Mouse (Mus musculus) small intestine, adult 2 months (tissue): ENCODE measurements around the gene Ngf. TPM values are rescaled to one million over a fixed set of nuclear protein-coding genes. Genes with fewer than 3 reads are reported as not detected.

Experiments
- H3K27ac ChIP-seq: fragments of 200-500 bp; 2 replicates; pipeline ENCODE4 v1.5.1; 2012; ENCODE audit warnings: low read depth, low read length, control low read depth, inconsistent platforms; ENCODE audit not compliant: insufficient read depth
- H3K27me3 ChIP-seq: fragments of 200-500 bp; 2 replicates; pipeline ENCODE4 v1.6.1; 2012; ENCODE audit warnings: mild to moderate bottlenecking, moderate library complexity, low read length, inconsistent platforms; ENCODE audit not compliant: control insufficient read depth, insufficient read depth
- H3K36me3 ChIP-seq: fragments of 200-500 bp; 2 replicates; pipeline ENCODE4 v1.6.1; 2012; ENCODE audit warnings: mild to moderate bottlenecking, low read length, control low read depth, inconsistent platforms; ENCODE audit not compliant: control insufficient read depth, insufficient read depth
- H3K4me1 ChIP-seq: fragments of 200-500 bp; 2 replicates; pipeline ENCODE4 v1.6.1; 2012; ENCODE audit warnings: low read length, inconsistent platforms, mixed read lengths; ENCODE audit not compliant: control insufficient read depth, insufficient read depth, insufficient read length
- H3K4me3 ChIP-seq: fragments of 200-500 bp; 2 replicates; pipeline ENCODE4 v1.5.1; 2012; ENCODE audit warnings: low read depth, mild to moderate bottlenecking, control low read depth, inconsistent platforms, low read length, moderate library complexity
- CTCF ChIP-seq: fragments of 200-500 bp; IDR thresholded peaks from 2 replicates; pipeline ENCODE4 v1.5.1; 2012; ENCODE audit warnings: low read depth, mild to moderate bottlenecking, control low read depth, inconsistent platforms, low read length, moderate library complexity, mixed read lengths; ENCODE audit not compliant: insufficient replicate concordance, insufficient read length; ENCODE audit errors: extremely low read depth
- POLR2A ChIP-seq: fragments of 200-500 bp; IDR thresholded peaks from 2 replicates; pipeline ENCODE4 v1.6.1; 2012; ENCODE audit warnings: low read depth, mild to moderate bottlenecking, control low read depth, inconsistent platforms, low read length, moderate library complexity
- WGBS: fragments of 180-500 bp; shearing (Covaris S2); methylation state at CpG from one replicate; pipeline ENCODE4 v1.1.7; 2018; 5-methylcytosine and 5-hydroxymethylcytosine counted together
- polyA plus RNA-seq: library from polyadenylated mRNA; depleted of rRNA; stranded (reverse); fragments of >200 nt; gene quantifications from 2 replicates; pipeline ENCODE4 v1.2.3, GENCODE M21; 2012

The Ngf gene
- polyA plus RNA-seq, 1 experiment: 2.1 TPM

DNA sequence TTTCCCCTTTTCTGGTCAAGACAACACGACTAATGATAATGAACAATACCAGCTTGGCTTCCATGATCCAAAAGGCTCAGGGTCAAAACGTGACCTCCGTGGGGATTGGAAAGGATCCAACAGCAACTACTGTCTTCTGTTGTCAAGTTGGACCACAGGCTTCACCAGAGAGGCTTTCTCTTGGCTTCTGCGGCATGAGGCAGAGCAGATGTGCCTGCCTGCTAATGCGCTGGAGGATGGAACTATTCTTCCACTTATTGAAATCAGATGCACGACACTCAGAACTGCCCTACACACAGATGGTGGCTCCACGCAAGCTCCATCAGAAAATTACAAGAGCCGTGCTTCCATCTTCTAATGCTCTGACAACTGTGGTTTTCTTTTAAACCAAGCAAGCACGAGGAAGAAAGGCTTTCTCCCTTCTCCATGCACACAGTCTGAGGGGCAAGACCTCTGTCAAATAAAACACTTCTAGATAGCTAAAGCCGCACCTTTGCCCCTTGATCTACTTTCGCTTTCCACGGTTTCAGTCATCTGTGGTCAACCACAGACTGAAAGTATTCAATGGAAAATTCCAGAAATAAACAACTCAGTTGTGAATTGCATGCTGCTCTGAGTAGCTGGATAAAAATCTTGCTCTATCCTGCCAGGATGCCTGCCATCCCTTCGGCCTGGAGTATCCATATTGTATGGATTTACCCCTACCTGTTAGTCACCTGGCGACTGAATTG lies 20.8 kb downstream of the Ngf start:
- Histone ChIP-seq H3K36me3 (no peaks in the 10 kb centered on the region), H3K27ac (no peak overlapping the region; the same call in 1 of the 2 replicates), H3K4me3 (no peak overlapping the region; the same call in 1 of the 2 replicates), H3K27me3 (no peaks in the 10 kb centered on the region), H3K4me1 (peaks cover 6% of the 10 kb centered on the region; the same call in 1 of the 2 replicates)
- 29% methylated on average over 14 of the region's 14 CpGs for WGBS
- TF ChIP-seq POLR2A (no peak), CTCF (no peak)

DNA sequence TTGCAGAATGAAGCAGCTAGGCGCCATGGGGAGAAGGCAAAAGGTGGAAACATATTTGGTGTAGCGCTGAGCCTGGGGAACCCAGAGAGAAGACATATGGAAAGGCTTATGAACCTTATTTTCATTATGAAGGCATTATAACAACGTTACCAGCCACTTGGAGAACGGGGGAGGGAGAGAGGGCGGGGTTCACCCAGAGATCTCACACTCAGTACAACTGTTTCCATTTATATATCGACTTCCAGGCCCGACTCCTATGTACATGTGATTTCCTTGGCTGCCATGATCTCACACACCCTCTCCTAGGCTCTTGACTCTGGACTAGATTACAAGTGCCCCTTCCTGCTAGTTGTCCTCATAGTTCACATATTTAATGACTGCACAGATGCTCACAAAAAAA lies 28.4 kb downstream of the Ngf start:
- Histone ChIP-seq H3K27me3 (no peaks in the 10 kb centered on the region; the same call in 1 of the 2 replicates), H3K4me1 (no peaks in the 10 kb centered on the region), H3K4me3 (no peak overlapping the region), H3K27ac (no peak overlapping the region), H3K36me3 (no peaks in the 10 kb centered on the region)
- TF ChIP-seq CTCF: no peak
- no peak for TF ChIP-seq POLR2A
- WGBS: 73% methylated on average over 7 of the region's 7 CpGs

DNA sequence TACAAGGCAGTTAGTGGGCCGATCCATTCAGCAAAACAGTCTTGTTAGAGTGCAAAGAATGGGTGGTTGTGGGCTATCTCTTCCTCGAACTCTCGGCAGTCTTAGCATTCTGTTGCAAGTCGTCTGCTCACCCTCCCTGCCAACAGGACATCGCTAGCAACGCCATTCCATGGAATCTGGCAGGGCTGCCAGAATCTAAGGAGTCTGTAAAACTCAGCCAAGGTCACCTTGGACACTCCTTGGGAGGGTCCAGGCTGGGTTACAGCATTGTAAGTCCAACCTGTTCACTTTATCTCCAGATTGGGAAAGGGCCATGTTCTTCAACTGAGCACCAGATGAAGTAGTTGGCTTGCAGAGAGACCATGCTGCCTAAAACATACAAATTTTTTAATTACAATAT lies 29.2 kb downstream of the Ngf start:
- Histone ChIP-seq H3K27me3 (no peaks in the 10 kb centered on the region; the same call in 1 of the 2 replicates), H3K4me3 (no peak overlapping the region), H3K36me3 (no peaks in the 10 kb centered on the region), H3K4me1 (no peaks in the 10 kb centered on the region), H3K27ac (no peak overlapping the region)
- TF ChIP-seq CTCF (no peak), POLR2A (no peak)
- 74% methylated on average over 6 of the region's 6 CpGs for WGBS

DNA sequence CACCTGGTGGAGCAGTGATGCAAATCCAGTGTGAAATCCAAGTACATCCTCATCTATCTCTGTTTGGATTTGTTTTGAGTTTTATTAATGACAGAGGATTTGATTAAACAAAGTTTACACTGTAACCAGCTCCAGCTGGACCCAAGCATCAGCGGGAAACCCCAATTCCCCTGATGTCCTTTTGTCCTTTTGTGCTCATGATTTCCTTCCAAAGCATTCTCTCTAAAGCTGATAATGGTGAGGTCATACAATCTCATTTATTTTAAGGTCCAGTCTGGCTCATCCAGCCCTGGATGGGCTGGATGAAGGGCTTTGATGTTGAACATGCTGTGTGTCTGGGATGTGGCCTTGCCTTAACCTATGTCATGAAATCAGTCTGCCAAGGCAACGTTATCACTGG lies 30.3 kb downstream of the Ngf start:
- TF ChIP-seq CTCF (no peak), POLR2A (no peak)
- no peaks in the 10 kb centered on the region for H3K4me1 ChIP-seq
- H3K27me3 ChIP-seq: no peaks in the 10 kb centered on the region; the same call in 1 of the 2 replicates
- H3K4me3 ChIP-seq: no peak overlapping the region
- WGBS: 80% methylated on average over 2 of the region's 2 CpGs
- no peaks in the 10 kb centered on the region for H3K36me3 ChIP-seq
- H3K27ac ChIP-seq: no peak overlapping the region

DNA sequence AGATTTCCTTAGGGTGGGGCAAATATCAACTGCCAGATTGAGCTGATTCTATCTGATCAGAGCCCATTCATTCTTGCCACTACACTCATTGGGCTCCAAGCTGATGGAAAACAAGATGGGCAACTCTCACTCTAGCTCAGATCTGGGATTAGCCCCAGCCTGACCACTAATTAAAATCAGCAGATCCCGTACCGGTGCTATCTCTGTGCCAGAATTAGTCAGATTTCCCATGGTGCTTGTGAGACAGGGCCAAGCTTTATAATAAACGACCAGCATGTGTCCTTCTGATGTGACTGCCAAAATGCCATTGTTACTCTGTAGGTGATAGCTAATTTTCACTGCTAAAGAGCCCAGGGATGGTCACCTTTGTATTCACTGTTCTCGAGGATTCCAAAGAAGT lies 31.5 kb downstream of the Ngf start:
- WGBS: 80% methylated on average over 4 of the region's 4 CpGs
- TF ChIP-seq POLR2A: no peak
- no peak for TF ChIP-seq CTCF

DNA sequence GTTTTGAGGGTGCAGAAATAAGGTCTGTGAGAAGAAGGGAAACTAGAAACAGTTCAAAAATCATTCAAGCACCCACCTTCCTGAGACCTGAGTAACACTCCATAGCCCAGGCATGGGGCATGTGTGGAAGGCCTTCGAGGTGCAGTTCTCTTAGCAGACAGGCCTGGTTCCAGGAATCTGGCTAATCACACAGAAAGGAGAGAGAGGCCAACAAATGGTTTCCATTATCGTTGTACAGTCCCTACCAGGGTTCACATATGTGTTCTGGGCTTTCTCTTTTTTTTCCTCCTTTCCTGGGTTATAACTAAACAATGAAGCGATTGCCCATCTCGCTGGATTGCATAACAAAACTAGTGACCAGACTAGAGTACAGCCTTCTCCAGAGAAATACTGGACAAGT lies 35.4 kb downstream of the Ngf start:
- Histone ChIP-seq H3K4me3 (no peak overlapping the region), H3K4me1 (no peaks in the 10 kb centered on the region), H3K27me3 (no peaks in the 10 kb centered on the region; the same call in 1 of the 2 replicates), H3K36me3 (no peaks in the 10 kb centered on the region), H3K27ac (no peak overlapping the region)
- no peak for TF ChIP-seq POLR2A
- TF ChIP-seq CTCF: no peak
- 81% methylated on average over 4 of the region's 4 CpGs for WGBS

More for the DNA sequence above, 31.5 kb downstream of the Ngf start:
- Histone ChIP-seq H3K4me3 (no peak overlapping the region), H3K4me1 (no peaks in the 10 kb centered on the region), H3K36me3 (no peaks in the 10 kb centered on the region), H3K27ac (no peak overlapping the region), H3K27me3 (no peaks in the 10 kb centered on the region; the same call in 1 of the 2 replicates)

DNA sequence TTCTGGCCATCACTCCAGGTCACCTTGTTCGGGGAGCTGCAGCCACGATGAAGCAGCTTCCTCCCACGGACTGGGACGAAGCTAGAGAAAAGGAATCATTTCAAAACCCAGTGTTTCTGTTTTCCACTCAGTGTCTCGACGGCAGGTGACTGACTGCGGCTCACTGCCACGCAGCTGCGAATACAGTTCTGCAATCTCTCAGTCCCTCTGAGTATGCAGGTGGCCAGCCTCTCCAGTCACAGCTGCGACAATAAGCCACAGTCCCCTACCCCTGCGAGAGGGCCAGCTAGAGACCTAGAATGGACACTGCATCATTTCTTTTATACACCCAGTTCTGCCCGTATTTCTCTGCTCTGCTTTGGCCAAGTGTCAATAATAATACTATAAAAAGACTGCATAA lies 36.3 kb downstream of the Ngf start:
- Histone ChIP-seq H3K4me3 (no peak overlapping the region), H3K36me3 (no peaks in the 10 kb centered on the region), H3K4me1 (no peaks in the 10 kb centered on the region), H3K27ac (no peak overlapping the region), H3K27me3 (no peaks in the 10 kb centered on the region; the same call in 1 of the 2 replicates)
- TF ChIP-seq CTCF (no peak), POLR2A (no peak)
- 70% methylated on average over 12 of the region's 12 CpGs for WGBS
